Mouse (Mus musculus): ENCODE results near the gene Pcdh9.

Gene Pcdh9

DNA sequence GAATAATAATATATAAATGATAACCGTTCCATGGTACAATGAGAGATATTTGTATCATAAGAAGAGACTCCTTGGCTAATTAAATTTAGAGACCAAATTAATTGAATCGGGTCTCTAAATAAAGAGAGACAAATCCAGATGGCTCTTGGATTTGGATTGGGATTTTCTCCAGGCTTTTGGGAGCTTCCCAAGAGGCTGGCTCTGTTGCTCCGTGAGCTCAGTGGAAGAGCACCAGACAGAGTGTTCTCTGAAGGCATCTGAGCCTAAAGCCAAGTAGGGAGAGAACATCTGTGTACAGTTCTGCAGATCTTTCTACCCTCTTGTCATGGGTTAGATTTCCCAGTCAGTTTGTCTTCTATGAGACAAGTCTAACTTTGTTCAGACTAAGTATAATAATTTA is 95.9 kb downstream of the Pcdh9 start:
- peak; percentile 84 for ATAC-seq (ENCODE audit: low TSS enrichment)

DNA sequence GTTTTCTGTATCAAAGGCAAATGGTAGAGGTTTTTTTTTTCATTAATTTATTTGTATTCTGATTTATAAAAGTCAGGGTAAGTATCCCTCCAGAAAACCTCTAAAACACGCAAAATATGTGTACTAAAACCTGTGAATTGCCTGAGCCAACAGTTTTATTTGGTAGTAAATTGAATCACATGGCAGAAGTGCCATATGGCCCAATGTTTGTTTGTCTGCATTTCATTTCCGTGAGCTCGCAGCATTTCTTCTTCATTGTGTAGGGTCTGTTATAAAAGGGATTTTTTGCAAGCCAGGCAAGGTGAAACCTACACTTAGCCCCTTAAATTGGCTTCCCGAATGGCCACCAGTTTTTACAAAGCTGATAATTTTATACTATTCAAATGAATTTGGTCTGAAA is 104.2 kb downstream of the Pcdh9 start:
- ATAC-seq (ENCODE audit: low TSS enrichment) = no peak

DNA sequence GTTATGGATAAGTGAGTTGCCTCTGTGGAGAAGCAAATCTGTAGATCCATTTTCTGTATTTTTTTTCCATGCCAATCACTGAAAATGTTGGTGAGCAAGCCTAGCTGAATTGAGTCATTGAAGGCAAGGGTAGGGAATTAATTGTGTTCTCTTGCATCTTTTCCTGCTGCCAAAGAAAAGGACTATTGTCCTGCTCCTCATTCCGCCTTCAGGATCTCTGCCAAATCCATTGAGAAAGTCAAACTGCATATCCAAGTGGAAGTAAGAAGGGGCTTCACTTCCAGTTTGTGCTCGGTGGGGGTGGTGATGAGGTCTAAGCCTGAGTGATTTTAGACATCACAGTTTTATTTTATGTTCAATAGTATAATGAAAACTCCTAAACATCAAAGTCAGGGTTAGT is 105.4 kb downstream of the Pcdh9 start:
- ATAC-seq (ENCODE audit: low TSS enrichment) = no peak

DNA sequence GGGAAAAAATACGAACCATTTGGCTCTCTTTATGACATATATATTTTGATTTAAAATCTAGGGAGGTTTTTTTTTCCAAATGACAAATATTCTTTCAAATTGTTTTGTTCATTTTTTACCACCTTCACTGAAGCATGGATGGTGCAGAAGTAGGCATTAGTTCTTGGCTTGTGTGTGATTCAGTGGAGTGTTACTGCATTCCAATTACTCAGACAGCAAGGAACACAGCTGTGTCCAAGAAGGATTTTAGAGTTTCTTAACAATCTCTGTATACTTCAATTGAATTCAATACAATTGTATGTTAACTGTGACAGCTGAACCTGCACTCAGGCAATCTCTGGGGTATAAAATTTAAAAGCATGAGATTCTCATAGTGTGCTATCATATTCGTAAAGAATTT is 127.6 kb downstream of the Pcdh9 start:
- ATAC-seq (ENCODE audit: low TSS enrichment) = peak; percentile 80

DNA sequence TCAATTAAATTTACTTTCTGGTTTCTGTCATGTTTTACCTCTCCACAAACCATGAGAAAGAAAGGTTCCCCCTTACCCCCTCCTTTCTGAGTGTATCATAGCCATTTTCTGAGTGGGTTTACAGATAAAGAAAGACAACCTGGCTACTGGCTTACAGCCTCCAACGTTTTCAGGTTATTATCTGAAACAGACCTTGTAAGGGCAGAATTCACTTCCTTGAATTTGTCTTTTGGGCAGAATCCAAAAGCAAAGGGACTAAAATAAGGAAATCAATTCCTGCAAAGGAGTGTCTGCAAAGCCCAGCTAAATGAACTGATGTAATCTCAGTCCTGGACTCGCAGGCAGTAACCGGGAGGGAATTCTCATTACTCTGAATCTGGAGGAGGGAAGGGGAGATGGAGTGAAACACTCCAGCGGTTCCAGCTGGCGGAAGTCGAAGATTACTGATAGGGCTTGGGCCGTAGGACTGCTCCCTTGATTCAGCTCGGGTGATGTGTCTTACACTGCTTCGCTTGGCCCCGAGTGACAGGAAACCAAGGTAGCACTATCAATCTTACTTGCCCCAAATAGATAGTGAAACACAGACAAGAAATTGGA is 156.3 kb downstream of the Pcdh9 start:
- ATAC-seq (ENCODE audit: low TSS enrichment) = peak; percentile 85

DNA sequence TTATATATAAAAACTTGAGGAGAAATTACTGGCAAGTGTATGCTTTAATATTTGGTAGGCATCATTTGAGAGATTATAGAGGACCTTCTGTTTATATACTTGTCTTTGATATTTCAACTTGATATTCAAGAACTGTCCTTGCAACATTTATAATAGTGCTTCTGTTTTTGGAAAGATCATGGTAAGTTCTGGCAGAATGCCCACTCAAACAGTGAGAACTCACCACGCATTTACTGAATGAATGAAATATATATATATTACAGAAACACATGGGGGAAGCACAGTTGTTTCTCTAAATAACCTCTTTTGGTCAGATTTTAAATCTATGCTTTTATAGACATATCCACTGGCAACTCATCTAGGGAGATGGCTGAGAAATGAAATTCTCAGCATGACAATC is 164.7 kb downstream of the Pcdh9 start:
- ATAC-seq (ENCODE audit: low TSS enrichment) = no peak

DNA sequence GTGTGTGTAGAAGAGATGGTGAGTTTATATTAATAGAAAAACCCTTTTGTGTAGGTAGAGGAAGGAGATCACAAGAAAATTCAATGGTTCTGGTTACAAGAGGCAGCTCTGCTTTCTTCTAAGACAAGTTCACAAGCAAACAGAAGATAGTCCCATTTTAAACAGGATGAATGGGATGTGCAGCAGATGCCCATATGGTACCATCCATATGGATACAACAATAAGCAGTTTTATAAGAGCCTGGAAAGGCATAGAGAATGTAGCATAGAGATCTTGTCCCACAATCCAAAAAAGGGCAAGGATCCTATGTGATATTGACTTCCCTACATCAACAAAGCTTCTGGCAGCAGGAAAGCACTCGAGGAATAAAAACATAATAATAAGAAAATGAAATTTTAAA is 171.3 kb downstream of the Pcdh9 start:
- peak; percentile 78 for ATAC-seq (ENCODE audit: low TSS enrichment)

DNA sequence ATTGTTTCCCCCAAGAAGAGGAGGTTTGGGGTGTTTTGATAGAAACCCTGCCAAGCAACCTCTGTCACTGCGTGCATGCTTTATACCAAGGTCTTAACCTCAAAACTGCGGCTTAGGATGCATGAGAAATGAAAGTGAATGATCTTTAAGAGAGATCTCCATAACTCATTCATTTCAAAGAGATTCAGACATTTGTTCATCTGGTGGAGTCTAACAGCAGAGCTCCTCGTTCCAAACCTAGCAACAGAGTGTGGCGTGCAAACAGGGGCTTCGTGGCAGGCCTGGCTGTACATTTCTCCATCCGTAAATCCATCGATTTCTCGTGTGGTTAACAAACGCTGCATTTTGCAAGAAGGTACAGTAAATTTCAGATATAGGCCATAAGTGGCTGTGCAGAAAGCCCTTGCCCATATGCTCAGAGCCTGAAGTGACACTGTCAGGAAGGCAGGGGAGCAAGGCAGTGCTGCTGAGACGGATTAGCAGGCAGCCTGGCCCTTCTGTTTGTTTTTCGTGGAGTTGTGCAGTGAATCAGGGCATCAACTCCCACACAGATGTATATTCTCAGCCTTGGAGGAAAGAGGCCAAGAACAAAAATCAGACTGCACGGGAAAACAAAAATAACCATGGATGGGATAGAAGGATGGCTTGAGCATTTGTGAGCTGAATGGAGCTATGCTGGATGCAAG is 177.1 kb downstream of the Pcdh9 start:
- peak; percentile 89 for ATAC-seq (ENCODE audit: low TSS enrichment)

DNA sequence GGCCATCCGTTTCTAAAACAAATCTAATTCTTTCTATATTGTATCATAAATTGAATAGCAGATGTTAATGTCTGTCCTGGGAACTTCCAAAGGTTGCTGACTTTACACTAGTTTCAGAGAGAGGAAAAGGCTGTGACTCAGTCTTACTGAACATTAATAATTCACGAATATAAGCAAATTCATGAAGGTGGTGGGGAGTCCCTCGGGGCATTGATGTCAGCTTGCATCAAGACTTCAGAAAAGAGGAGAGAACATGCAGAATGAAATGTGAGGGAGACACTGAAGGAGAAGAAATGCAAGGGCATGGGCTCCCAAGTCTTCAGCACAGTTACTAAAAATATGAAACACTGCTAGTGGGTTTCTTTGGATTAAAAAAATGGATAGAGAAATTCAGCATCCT is 181.8 kb downstream of the Pcdh9 start:
- ATAC-seq (ENCODE audit: low TSS enrichment) = no peak

DNA sequence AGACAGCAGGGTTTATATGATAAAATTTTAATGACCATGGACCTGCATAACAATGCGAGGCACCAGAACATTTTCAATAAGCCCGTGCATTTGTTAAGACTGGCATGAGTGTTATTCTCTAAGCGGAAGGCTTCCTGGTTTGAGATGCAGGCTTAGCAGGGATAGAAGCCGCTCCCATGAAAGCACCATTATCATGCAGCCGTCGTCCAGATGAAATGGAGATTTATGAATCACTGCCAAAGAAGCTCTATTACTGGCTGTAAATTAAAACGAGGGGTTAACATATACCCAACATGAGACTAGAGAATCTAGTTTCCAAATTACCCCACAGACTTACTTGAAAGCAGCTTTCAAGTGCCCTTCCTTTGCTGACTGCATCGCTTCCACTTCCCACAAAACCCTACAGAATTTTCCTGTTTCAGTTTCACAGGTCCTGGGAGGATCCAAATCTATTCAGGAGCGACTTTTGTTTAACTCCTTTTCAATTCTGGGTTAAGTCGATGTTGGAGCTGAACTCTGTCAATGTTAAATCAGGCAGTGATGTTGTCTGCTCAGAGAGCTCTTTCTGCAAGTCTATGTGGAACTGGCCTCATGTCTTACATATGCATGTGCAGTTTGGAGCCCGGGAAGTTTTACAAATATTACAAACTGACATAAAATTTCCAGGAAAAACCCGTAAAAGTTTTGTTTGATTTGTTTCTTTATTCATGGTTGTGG is 188.9 kb downstream of the Pcdh9 start:
- peak; percentile 75 for ATAC-seq (ENCODE audit: low TSS enrichment)

DNA sequence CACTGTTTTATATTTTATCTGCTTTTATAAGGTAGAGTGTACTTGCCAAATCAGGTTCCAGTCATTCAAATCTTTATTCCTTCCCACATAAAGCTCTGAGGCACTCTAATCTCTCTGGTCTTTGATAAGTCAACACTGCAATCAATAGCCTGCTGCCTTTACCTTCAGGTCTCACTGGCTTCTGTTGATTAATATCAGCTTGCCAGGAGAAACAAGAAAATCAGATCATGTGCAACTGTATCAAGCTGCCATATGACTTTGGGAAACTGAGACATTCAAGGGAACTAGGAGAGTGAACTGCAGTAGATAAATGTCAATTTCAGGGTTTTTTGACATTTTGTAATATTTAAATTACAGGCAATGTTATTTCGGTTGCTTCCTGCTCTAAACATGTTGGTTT is 189.6 kb downstream of the Pcdh9 start:
- peak; percentile 9; the same call in 1 of the 2 replicates for ATAC-seq (ENCODE audit: low TSS enrichment)

DNA sequence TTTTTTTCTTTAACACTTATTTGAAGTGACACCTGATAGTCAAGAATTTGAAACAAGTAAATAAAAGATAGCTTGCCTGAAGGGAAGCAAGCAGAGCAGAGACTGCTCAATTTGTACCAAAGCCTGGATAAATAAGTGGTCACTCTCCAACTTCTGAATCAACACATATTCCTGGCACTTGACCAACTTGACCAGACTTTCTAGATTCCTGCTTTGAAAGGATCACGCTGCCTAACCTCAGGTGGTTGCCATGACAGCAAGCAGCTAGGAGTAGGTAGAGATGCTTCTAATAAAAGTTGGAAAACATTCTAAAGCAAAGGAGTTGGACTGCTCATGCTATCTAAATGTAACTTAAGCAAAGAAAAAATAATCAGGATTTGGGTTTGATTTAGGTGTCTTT is 205.8 kb downstream of the Pcdh9 start:
- no peak for ATAC-seq (ENCODE audit: low TSS enrichment)

DNA sequence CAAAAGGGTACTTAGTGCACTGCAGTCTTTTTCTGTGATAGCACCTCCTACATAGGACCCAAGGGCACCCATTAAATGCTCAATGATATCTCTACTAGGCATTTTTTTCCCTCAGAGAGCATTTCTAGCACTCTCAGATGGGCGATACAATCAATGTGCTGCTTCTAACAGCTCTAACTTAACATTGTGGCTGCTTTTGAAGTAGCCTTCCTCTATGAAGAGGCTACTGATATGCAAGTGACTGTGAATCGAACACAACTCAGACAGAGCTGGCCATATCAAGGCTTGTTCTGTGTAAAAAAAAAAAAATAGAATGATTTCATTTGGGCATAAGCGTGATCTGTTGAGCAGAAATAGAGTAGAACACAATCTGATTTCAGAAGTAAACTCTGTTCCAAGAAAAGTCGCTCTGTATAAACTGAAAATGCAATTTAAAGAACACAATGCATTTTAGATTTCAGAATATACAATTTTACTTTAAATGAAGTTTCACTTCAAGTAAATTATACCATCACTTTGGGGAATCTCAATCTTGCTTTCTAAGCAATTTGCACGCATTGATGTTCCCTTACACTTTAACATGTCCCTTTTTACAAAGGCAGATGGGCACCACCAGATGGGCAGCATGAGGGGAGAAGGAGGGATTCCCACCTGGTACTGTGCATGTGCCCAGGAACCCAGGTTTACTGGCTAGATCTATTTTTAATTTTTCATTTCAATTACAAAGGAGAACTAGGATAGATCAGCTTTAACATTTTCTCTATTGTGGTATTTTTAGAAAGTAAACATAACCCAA is 215.0 kb downstream of the Pcdh9 start:
- ATAC-seq (ENCODE audit: low TSS enrichment) = peak; percentile 58

DNA sequence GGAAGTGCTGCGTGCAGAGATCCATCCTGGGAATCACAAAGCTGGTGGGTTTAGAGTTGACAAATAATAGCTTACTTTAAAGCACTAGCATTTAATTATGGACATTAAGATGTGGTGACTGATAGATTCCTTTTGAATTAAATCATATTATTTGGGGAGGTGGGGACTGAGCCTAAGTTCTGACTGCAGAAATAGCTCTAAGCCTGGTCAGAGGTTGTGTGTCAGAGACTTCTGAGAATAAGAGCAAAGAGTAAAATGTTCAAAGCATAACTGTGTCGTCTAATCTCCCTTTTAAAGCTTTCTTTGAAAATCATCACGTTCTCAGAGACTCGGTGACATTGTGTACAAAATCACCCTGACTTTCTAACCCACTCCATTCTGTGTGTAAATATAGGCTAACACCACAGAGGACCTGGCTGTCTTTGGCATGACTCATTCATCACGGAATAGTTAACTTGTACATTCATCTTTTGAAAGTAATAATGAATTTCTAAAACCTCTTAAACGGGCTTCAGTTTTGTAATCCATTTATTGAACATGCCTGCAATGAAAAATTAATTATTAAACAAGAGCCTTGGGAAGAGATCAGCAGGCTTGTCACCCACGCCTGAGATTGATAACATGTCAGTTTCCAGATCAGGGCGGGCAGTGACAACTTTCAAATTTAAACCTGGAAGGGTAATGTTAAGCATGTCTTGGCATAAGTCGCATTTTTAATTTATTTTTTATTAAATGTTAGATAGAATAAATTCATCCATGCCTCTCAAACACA is 236.3 kb downstream of the Pcdh9 start:
- no peak for ATAC-seq (ENCODE audit: low TSS enrichment)

DNA sequence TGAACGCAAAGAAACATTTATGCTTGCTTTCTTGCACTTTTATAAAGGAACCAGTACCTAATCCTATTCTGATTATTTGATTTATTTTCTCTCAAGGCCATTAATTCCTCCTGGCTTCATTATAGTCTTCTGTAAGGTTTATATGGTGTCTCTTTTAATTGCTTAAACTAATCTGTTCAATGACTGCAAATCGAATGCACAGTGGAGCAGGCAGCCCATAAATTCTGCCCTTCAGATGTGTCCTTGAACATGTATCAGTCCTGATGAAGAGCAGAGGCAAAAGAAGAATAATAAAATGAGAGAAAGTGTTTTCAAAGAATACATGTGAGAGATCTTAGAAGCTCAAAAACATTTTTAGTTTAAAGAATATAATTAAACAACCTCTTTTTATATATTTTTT is 263.2 kb downstream of the Pcdh9 start:
- no peak for ATAC-seq (ENCODE audit: low TSS enrichment)

DNA sequence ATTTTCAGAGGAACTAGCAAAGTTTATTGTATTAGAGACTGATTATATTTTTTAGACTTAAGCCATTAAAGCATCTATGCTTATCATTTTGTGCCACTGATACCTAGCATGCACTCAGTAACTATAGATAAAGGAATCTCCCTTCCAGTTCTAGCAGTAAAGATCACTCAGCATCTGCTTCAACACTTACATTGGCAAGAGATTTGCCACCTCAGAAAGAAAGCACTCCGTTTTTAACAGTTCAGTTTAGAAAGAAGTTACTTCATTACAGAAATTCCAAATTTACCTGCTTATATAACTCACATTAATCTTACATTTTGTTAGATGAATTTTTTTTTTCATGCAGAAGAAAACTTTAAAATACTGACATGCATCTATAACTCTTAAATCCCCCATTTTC is 266.3 kb downstream of the Pcdh9 start:
- ATAC-seq (ENCODE audit: low TSS enrichment) = peak; percentile 82

DNA sequence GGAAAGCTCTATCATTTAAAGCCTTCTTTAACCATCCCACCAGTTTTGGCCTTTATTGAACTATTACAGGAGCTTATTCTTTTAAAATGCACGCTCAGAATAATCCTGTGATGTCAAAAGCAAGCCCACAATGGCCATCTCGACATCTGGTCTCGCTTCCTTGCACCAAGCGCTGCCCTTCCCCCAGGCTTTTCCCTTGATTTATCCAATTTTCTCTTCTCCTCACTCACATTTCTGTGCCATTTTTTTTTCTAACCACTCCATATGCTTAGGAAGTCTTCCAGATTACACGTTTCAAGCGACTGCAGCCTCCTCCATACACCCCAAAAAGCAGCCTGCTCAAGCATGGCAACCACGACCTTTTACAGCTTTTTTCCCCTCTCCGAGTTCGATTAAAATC is 269.3 kb downstream of the Pcdh9 start:
- ATAC-seq (ENCODE audit: low TSS enrichment) = peak; percentile 81

DNA sequence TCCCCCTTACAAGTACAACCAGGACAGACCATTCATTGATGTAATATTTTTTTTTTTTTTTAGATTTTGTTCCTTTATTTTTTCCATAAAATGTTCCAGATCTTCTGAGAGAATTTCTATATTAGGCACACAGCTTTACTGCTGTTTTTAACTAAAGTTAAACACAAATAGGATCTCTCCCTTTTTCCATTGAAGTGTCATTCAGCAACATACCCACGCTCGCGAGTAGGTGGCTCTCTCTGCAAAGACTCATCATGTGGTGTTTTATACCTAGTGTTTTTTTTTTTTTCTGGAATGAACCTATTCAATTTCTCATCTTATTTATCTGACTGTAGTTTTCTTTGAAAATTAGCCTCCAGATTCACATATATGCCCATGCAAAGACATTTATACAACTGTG is 282.9 kb downstream of the Pcdh9 start:
- ATAC-seq (ENCODE audit: low TSS enrichment) = peak; percentile 99

DNA sequence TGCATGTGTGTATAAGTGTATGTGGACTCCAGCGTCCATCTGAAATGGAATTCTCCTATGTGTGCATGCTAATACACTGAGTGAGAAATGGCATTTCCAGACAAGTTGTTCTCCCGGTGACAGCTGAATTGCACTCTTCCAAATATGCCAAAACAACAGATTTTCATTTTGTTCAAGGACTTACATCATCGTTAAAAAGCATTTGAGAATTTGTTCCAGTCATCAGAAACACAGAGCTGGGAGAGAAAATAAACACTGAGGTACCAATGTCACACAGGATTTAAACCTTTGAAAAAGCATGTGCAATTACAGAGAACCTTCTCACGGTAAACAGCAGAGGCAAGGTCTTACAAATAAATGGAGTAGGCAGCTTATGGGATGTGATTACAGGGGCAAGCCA is 290.5 kb downstream of the Pcdh9 start:
- ATAC-seq (ENCODE audit: low TSS enrichment) = peak; percentile 64

DNA sequence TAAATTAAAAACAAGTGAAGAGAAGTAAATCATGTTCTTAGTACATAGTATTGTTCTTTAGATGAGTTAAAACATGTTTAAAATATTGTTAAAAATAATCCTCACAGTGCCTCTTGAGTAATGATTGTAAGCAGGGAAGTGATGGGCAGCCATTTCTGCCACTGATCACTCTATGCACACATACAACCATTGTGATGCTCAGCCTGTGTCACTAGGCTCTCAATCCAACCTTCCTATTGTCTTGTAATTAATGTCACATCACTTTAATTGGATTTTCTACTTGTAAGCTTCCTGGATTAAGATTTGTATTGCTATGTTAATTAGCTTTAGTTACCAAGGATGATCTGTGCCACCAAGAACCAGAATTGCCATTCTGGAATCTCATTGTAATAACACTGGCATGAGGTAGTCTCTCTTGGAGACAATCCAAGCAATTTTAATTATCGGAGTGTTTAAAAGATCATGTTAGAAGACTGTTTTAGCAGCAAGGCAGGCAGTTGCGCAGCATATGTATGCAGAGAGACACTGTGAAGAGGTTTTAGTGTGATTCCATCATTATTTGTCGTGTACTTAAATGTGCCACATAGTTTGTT is 305.0 kb downstream of the Pcdh9 start:
- no peak for ATAC-seq (ENCODE audit: low TSS enrichment)

DNA sequence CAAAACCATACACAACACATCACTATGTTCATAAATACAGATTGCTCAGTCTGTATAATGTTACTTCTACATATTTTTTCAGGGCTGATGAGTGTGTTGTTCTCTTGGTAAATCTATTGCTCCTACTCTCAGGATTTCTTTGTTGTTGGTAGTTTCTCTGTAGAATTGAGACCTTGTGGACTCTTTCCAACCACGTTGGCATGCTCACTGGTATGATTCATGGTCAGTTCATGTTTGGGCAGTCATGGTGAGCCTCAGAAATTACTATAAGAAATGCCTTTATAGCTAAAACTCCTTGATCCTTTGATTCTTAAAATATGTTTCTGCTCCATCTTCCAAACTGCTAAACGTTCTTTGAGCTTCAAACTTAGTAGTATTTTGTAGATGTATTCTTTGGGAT is 326.1 kb downstream of the Pcdh9 start:
- no peak for ATAC-seq (ENCODE audit: low TSS enrichment)
